Mouse (Mus musculus) right cerebral cortex, postnatal 10 days (tissue): Measurements from ENCODE around the gene Gpc6.

Experiments used
- DNase-seq, 2 experiments: peaks; one replicate each; pipeline ENCODE4 v3.0.0; 2021; ENCODE audit warnings: low spot score in 2 of 2

Gpc6 gene

GRCm38 (mm10) chr14:117239694-117240427 lies 314.7 kb downstream of the Gpc6 start:
- no peak for DNase-seq

- DNase-seq = no peak
Measured at GRCm38 (mm10) chr14:117245631-117246030, 320.5 kb downstream of the Gpc6 start.

GRCm38 (mm10) chr14:117256192-117256591 lies 331.1 kb downstream of the Gpc6 start:
- no peak for DNase-seq

GRCm38 (mm10) chr14:117265653-117266052 lies 340.5 kb downstream of the Gpc6 start:
- no peak for DNase-seq

GRCm38 (mm10) chr14:117267823-117268601 lies 342.9 kb downstream of the Gpc6 start:
- peak in 1 of 2 experiments; percentile 25 for DNase-seq

GRCm38 (mm10) chr14:117283631-117284030 lies 358.5 kb downstream of the Gpc6 start:
- no peak for DNase-seq

GRCm38 (mm10) chr14:117293746-117294145 lies 368.6 kb downstream of the Gpc6 start:
- no peak for DNase-seq

- no peak for DNase-seq
Measured at GRCm38 (mm10) chr14:117296207-117296838, 371.2 kb downstream of the Gpc6 start.

GRCm38 (mm10) chr14:117301019-117301418 lies 375.9 kb downstream of the Gpc6 start:
- peak in 1 of 2 experiments; percentile 30 for DNase-seq

- no peak for DNase-seq
Measured at GRCm38 (mm10) chr14:117303901-117304722, 379.0 kb downstream of the Gpc6 start.

GRCm38 (mm10) chr14:117304723-117305010 lies 379.6 kb downstream of the Gpc6 start:
- no peak for DNase-seq

GRCm38 (mm10) chr14:117309997-117310520 lies 384.9 kb downstream of the Gpc6 start:
- DNase-seq = no peak

- no peak for DNase-seq
Measured at GRCm38 (mm10) chr14:117324214-117324613, 399.1 kb downstream of the Gpc6 start.

GRCm38 (mm10) chr14:117332256-117332655 lies 407.1 kb downstream of the Gpc6 start:
- no peak for DNase-seq

- DNase-seq = no peak
Measured at GRCm38 (mm10) chr14:117337271-117337670, 412.2 kb downstream of the Gpc6 start.

GRCm38 (mm10) chr14:117340549-117340948 lies 415.4 kb downstream of the Gpc6 start:
- DNase-seq = no peak

GRCm38 (mm10) chr14:117344505-117344904 lies 419.4 kb downstream of the Gpc6 start:
- no peak for DNase-seq

- no peak for DNase-seq
Measured at GRCm38 (mm10) chr14:117346372-117346885, 421.3 kb downstream of the Gpc6 start.

GRCm38 (mm10) chr14:117351296-117351695 lies 426.2 kb downstream of the Gpc6 start:
- DNase-seq = no peak

- DNase-seq = no peak
Measured at GRCm38 (mm10) chr14:117361155-117361964, 436.2 kb downstream of the Gpc6 start.

- DNase-seq = no peak
Measured at GRCm38 (mm10) chr14:117361965-117362309, 436.8 kb downstream of the Gpc6 start.
